Mouse (Mus musculus) cerebellum, postnatal 10 days (tissue): Measurements from ENCODE around the gene Fam50b.
A peak's percentile ranks its signal among the peaks of the same experiment; 100 is the strongest.

Source experiments
- DNase-seq, 2 experiments: peaks; one replicate each; pipeline ENCODE4 v3.0.0; 2021; ENCODE audit warnings: mixed read lengths in 2 of 2

Fam50b gene

DNA sequence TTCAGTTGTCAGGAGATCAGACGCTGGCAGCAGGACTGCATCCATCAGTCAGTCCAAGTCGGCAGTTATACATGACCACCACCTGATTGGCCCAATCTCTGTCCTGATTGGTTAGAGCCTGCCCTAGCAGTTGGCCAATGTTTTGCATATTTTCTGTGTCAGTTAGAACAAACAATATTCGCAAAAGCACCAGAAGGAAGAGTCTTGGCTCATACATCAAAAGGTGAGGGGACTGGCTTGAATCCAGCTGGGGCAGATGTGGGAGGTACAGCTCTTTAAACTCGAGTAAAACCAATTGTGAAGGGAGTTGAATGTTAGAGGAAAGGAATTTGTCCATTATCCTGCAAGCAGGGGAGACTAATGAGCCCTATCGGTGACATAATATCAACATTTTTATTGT lies at the start of gene Fam50b:
Gene Fam50b (plus strand): TSS at position 165 of the 400 bp plus-strand sequence.
- DNase-seq, result peak; percentile 28 to 36

DNA sequence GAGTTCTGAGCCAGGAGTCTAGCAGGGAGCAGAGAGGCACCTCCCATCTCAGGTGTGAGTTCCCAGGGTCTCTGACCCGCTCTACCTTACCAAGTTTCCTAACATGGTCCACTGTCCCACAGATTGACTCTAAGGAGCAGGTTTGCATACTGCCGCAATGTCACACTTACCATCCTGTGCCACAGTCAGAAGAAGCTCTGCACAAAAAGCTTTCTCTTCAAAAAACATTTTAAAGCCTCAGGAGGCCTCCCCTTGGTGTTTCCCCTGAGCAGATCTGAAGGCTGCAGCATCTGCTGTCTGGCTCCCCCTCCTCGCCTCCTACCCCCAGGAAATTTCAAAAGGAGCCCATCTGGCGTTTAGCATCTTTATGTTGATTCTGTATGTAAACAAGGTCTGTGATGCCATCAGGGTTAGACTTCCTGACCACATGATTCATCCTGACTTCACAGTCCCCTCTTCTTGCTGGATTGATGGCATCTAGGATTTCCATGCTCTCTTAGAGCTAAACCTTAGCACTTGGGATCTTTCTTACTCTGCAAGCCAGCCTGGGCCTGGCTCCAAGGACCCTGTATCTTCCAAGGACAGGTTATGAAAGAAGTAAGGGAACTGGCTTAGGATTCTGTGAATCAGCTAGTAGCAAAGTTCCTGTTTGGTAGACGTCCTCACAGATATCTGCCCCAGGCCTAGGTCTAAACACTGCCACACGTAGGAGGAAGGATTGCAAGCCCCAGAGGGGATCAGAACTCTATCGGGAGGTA lies 49.5 kb upstream of the Fam50b start:
- no peak for DNase-seq

DNA sequence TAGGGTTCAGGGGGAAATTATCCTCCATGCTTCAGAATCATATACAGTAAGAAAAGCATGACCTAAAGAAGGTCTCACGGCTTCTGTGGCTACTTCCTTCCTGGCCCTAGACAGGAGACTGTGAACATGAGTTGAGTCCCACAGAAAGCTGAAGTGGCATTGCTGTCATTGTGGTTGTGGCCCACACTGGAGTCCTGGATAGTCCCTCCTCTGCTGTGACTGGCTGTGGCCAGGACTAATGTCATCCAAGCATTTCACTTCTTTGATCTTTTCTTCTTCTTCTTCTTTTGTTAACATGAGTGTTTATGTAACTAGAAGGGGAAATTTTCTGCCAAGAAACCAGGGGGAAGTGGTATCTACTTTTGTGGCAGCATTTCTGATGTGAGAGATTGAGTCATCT lies 43.6 kb upstream of the Fam50b start:
- no peak for DNase-seq

DNA sequence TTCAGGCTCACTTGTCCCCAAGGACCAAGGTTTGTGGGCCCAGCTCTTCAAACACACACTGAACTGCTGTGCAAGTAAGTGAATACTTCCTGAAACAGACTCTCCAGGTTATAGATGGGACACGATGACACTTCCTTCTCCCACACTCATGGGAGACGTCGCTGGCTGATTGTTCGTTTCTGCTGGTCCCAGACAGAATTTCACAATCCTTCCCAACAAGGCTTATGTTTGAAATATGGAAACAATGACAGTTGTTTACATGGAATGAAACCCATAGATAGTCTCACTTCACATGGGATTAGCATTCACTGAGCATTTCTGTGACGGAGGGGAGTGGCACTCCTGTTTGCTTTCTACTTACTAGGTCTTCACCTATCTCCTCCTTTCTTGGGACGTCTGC lies 41.5 kb upstream of the Fam50b start:
- DNase-seq, result no peak

DNA sequence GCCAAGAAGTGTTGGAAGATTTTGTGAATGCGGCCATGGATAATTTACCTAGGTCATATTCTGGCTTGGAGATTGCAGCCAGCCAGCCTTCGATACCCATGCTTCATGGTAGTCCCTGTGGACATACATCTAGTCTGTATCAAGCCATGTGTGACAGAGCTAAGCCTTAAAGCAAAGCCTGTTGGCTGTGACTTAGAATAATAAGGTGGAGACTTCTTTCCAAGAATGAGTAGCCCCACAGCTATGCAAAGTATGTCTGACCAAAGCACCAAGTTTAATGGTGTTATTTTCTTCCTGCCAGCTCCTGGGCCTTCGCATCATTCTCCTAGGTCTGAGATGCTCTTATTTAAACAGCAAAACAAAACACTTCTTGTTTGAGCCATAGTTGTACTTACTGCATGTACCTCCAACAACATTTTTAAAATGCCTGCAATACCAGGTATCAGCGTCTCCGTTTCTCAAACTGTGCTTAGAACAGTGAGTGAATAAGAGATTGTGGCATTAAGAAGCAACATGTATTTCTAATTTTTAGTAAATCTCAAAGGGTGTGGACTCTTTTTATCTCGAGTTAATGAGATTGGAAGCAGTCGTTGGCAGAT lies 37.8 kb upstream of the Fam50b start:
- no peak for DNase-seq

DNA sequence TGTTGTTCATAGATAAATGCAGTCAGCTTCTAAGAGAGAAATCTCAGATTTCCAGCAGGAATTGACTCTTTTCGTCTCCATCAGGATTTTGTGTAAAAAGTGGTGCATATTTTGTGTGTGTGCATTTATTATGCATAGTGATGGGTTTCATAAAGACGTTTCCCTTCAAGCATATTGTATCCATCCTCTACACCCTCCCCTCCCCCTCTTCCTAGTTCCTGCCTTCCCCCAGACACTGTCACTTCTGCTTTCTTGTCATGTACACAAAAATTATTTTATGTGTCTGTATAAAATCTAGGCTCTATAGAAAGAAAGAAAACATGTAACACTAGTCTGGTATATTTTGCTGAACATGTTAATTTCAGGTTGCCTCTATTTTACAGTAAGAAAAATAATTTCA lies 34.6 kb upstream of the Fam50b start:
- DNase-seq, result no peak

DNA sequence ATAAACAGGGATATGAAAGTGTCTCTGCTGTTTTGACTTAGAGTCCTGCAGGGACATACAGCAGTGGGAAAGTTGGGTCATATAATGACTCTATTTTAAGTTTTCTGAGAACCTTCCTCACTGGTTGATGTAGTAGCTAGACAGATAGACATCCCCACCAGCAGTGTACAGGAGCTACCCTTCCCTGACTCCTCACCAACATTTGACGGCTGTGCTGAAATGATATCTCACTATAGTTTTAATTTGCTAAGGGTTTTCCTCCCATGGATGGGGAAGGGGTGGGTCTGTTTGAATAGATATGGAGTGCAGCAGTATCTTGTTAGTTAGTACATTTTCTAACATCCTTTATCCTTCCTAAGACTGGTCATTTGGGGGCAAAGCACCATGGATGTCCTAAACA lies 34.0 kb upstream of the Fam50b start:
- no peak for DNase-seq

DNA sequence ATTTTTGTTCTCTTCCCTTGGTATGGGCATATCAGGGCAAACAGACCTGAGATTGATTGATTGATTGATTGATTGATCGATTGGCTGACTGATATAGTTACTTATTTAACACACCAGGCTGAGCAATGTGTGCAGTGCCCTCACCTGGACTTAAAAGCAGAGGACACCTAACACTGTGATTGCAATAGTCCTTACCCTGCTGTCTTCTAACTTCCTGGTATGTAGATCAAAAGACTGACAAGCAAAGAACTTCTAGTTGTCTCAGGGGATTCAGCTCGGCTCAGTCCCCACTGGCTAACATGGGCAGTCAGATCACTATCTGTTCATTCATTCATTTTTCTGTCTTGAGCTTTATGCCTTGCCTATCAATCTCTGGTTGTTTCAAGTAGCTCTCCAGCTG lies 31.3 kb upstream of the Fam50b start:
- no peak for DNase-seq

DNA sequence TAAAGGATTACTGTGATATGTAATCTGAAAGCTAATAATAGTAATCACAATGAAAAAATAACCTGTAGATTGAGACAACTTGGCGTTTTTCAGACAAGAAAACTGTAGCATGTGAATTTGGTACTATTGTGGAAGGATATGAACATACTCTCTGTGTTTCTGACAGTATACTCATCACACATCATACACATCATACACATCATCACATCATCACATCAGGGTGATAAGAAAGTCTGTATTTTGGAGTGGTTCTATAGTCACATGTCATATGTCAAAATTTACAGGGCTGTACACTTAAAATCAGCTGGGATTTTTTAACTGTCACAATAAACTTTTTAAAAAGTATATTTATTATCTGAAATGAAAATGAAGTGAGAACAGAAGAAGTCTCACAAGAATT lies 30.9 kb upstream of the Fam50b start:
- DNase-seq, result no peak

DNA sequence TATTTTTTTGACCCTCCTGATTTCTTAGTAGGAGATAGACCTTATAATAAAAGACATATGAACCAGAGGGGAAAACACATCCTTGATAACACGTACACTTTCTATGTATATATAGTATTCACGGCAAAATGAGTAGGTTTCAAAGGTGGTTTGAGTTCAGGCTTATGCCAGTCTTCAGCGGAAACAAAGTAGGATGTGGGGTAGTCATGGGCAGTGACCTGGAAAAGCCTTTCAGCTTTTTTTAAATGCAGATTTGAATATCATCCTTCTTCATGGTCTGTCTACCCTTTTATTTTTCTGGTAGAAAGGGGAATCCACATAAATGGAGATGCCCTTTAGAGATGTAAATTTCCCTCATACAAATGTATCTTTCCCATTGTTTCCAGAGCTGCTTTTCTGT lies 29.8 kb upstream of the Fam50b start:
- no peak for DNase-seq

DNA sequence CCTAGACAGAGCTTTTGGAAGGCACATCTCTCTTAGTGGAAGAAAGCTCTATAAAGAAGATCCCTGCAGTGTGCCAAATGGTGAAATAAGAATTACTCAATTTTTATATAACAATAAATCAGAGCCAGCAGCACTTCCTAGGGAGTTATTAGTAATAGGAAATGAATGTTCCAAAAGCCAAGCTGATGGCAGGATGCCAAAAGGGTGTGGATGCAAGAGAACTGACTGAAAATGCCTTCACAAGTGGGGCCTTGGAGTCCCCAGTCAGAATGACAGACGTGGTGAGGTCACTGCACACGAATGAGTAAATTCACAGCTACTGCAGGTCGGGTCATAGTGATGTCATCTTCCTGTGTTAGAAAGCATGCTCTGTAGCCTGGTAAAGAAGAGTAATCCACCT lies 25.7 kb upstream of the Fam50b start:
- DNase-seq, result peak; percentile 46 to 48

DNA sequence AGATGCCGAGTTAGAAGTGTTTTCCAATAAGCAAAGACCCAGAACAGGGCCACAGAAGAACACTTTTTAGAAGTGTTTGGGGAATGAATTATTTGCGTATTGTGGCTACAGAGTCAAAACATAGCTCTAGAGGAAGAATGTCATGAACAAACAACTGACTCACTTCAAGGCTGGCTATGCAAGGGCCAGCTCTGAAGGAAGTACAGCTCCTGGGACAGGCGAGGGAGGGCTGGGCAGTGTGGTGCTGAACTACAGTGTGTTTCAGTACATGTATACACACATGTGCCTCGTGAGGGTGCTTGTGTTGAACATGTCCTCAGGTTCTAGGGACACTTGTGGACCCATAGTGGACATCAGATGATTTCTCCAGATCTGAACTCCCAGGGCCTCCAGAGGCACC lies 25.1 kb upstream of the Fam50b start:
- no peak for DNase-seq

DNA sequence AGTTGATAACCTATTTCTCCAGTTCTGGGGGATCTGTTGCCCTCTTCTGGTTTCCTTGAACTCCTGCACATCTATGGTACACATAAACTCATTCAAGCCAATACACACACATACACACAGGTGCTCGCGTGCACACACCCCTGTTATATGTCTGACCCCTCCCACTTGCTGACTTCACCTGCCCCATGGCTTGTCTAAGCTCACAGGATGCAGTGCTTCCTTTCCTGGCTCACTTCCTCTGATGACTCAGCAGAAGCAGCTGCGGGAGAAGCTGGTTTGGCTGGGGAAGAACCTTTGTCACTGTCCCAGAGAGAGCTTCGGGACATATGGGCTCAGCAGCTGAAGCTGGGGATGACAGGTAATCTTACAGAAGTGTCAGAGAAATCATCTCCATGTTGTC lies 23.2 kb upstream of the Fam50b start:
- no peak for DNase-seq

DNA sequence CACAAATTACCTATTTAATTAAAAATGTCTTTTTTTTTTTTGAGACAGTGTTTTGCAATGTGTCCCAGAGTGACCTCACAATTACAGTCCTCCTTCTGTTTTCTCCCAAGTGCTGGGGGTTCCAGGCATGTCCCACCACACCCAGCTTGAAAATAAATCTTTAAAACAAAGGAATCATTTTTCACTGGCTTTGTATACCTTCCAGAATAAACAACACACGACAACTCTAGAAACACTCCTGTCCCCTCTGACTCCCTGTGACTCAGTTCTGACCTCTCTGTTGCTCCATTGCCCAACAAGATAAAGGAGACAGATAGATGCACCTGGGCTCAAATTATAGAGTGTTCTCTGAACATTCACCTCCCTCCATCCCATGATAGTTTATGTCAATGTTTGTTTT lies 21.8 kb upstream of the Fam50b start:
- no peak for DNase-seq

DNA sequence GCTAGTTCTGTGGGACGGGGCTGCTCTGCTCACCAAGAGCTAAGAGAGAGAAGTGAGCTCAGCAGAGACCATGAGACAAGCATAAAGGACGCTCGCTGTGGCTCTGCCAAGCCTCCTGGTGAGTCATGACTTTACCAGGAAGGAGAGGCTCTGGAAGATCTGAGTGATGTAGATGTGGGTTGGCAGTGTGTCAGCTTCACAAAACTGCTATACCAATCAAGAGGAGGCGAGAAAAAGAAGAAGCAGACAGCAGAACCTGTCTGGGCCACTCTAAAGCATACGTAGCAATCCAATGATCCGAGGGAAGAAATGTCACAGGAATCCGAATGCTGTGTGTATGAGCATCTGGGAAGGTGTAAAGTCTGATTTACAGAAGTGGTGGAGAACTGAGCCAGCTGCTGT lies 19.2 kb upstream of the Fam50b start:
- DNase-seq, result no peak

DNA sequence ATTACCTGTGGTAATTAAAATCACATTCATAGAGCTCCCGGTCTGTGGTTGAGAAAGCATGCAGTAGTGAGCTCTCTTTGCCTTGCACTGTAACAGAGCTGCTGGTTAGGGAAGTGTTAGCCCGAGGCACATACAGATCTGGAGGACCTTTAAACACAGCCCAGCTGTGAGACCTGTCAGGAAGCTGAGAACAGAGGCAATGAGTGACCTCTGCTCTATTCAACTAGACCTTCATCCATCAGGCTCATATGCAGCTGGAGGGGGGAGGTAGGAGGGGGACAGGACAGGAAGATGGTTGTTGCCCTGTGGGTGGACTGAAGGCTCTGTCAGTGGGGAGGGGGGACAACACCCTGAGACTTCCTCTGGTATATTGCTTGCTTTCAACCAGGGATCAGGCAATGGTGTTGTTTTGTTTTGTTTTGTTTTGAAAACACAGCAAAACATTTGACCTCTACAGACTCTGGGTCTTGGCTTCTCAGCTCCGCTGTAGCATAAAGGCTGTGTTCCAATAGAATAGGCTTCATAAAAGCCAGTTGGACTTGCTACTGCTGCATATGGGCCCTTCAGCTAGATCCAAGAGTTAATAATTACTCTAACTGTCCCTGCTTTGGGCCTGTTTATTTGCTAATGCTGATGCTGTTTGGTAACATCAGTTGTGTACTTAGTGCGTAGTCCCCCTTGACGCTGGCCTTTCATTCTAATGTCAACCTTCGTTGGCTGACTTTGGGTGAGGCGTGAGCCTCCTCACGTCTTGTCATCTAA lies 9.6 kb upstream of the Fam50b start:
- no peak for DNase-seq

DNA sequence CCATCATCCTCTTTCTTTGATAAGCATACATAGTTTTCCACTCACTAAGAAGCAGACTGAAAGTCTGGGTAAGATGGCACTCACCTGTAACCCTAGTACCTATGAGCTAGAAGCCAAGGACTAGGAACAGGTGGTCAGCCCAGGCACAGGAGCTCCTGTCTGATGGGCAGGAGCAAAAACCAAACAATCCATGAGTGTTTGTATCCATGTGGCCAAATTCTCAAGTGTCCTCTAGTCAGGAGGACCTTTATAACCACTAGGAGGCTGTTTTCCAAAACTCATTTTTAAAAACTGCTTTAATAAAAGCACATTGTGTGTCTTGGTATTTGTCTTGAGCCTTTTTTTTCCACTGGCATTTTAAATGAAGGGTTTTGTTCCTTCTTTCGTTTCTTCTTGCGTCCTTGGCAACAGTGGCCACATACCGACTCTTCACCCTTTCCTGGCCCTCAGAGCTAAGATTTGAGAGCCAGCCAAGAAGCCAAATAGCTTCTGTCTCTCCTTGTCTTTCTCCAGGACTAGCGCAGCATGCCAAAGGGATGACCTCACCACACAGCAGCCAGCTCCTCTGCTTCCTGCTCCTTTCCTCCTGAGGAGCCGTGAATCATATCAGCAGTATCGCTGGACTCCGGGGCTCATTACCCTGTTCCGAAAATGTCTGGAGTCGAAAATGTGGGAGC lies 8.7 kb upstream of the Fam50b start:
- DNase-seq, result peak; percentile 88 to 90

DNA sequence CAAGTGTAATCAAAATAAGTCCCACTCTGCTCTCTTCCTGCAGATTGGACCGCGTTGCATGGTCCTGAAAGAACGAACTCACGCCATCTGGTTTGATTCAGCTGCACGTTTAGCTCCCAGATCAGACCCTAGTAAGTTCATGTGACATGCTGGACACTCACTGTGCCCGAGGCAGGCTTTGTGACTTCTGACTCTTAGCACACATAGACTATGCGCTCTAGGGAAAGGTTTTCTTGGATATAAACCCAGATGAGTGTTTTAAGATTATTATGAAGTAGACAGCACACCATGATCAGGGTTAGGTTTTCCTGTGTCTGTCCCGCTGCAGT lies 8.2 kb upstream of the Fam50b start:
- no peak for DNase-seq

DNA sequence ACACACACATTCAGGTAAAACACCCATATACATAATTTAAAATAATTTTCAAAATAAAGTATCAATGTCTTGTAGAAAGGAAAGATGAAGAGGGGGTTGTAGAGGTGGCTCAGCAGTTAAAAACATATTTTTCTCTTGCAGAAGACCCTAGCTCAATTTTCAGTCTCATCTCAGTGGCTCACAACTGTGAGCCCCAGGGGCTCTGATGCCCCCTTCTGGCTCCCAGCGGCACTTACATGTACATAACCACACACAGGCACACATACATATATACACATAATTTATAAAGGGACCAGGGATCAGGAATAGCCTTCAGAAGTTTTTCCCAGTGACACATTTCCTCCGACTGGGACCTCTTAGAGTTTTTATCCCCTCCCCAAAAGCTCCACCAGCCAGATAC lies 7.6 kb upstream of the Fam50b start:
- DNase-seq, result no peak

DNA sequence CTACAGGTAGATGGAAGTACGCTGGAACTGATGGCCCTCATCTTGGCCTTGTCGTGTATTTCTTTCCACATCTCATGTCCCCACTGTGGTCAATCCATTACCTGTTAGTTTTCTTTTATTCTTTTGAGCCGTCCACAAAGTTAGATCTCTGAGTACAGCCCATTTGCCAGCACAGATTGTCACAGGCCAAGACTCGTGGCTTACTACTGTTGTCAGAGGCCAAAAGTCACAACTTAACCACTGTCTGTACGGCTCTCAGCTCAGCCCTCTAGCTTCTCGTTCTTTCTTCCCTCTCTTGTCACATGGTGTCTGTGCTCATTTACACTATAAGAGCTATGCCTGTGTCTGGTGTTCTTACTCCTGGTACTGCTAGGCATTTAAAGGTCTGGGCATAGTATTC lies 3.1 kb upstream of the Fam50b start:
- DNase-seq, result no peak

DNA sequence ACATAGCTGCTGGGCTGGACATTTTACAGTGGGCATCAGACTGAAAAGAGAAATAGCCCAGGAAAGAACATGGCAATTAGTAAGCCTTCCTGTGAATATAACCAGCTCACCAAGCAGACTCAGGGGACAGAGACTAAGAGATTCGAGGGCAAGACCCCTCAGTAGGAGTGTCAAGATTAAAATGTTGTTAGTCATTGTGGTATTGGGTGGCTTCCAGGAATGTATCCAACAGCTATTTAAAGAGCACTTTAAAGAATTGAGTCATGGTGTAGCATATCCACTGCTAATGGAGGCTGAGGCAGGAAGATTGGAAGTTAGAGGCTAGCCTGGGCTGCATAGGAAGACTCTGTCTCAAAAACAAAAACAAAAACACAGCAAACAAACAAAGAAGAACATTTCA lies 870 bp upstream of the Fam50b start:
- no peak for DNase-seq

DNA sequence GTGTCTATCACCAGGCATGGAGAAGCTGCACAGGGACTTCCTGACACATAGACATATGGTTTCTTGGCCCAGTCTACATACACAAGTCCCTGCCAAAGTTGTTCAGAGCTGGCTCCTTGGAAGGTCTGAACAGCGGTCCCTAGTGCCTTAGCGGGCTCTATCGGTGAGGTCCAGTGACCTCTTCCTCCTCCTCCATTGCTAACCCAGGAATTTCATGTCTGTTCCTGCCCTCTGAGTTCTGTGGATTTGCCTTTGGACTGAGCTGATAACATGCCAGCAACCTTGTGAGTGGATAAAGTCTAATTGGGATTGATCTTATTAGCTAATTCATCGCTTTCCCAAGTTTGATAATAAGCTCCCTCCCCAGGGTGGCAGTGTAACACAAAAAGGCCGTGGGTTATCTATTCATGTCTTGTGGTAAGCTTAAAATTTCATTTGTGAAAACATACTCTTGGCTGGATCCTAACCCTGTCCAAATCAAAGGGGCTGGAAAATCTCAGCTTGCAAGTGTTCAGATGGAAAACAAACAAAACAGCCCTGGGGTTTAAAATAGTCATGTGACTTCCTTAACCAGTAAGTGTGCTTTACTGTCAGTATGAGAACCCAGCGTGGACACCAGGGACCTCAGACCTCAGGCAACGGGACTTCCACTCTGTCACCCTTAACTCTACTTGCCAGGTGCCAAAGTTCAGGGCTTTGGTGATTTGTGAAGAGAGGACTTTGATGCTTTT lies 3.5 kb downstream of the Fam50b start:
- peak in 1 of 2 experiments; percentile 34 for DNase-seq

DNA sequence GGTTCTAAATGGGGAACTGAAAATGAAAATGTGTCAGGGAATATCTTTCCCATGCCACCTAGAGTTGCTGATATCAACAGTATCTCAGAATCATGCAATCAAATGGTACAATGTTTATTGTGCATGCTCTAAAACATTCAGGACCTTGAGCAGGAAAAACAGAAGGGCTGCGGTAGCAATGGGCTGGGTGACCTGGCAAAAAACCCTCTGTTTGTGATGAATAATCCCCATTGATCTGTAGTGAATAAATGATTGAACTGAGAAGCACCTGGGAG lies 4.0 kb downstream of the Fam50b start:
- no peak for DNase-seq
